ENCODE assay signal across 34 mouse cellular contexts in the genomic region with DNA sequence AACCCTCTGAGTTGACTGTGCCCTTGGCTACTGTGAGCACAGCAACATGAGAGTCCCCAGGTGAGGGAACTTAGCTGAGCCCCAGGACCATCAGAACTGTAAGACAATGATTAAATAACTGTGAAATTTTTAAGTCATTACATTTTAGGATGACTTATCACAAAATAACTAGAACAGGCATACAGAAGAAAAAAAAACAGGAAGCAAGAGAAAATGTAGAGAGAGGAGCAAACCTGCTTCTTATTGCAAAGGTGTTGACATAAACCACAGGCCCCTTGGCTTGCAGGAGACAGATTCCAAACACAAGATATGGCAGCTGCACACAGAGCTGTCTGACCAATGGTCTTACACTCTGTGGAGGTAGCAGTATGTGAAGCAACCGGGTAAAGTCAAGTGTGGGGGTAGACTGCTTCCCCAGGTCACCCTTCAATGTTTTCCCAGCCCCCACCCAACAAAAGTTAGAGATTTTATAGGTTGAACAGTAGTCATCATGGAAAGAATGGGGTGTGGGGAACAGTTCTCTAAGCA. TPM values are rescaled to one million over a fixed set of nuclear protein-coding genes. Genes with fewer than 3 reads are reported as not detected.
DNase-seq lines count a peak whose midpoint lies in the region; ATAC-seq and TF ChIP-seq lines count a peak whose summit lies in the region.
"Had no signal": no experiment of that assay in that cellular context is flagged by ENCODE, and none has a peak within 500 bp of the region (broad histone marks: within the 10 kb centered on the region; RNA-seq: fewer than 3 reads in every experiment).

No protein-coding gene starts in this region.

- H3K4me2 ChIP-seq in midbrain, postnatal 0 days (ENCODE audit: low read depth, low read length, poor library complexity, severe bottlenecking): no peak overlapping the region
- H3K4me2 ChIP-seq: embryonic facial prominence, embryonic 13.5 days; forebrain, embryonic 12.5 days; forebrain, embryonic 15.5 days; heart, embryonic 12.5 days; heart, embryonic 15.5 days; hindbrain, embryonic 13.5 days had no signal

- H3K4me1 ChIP-seq in heart, adult 2 months (ENCODE audit: control insufficient read depth, insufficient read depth, low read length): no peaks in the 10 kb centered on the region
- H3K4me1 ChIP-seq in midbrain, postnatal 0 days (ENCODE audit: insufficient read depth, low read length): no peaks in the 10 kb centered on the region
- H3K4me1 ChIP-seq: embryonic facial prominence, embryonic 10.5 days; embryonic facial prominence, embryonic 13.5 days; forebrain, embryonic 12.5 days; forebrain, embryonic 15.5 days; heart, embryonic 15.5 days; hindbrain, embryonic 10.5 days; hindbrain, embryonic 13.5 days had no signal

- ATAC-seq in megakaryocyte, adult 5-6 weeks (ENCODE audit: poor library complexity, severe bottlenecking): peak; percentile 74
- ATAC-seq in midbrain, postnatal 0 days (ENCODE audit: low FRiP score): no peak
- ATAC-seq: forebrain, embryonic 15.5 days; hindbrain, postnatal 0 days; inflammation-experienced regulatory T-cells, adult 6 months; intestine, embryonic 16.5 days; Patski had no signal

- H3K4me3 ChIP-seq in heart, adult 2 months: no peak overlapping the region
- no peak overlapping the region for H3K4me3 ChIP-seq in midbrain, postnatal 0 days (ENCODE audit: low read depth, low read length)
- H3K4me3 ChIP-seq: embryonic facial prominence, embryonic 10.5 days; embryonic facial prominence, embryonic 13.5 days; erythroblast, embryonic 14.5 days; forebrain, embryonic 12.5 days; forebrain, embryonic 15.5 days; heart, embryonic 12.5 days; heart, embryonic 15.5 days; hindbrain, embryonic 10.5 days; hindbrain, embryonic 13.5 days had no signal

- H3K9ac ChIP-seq in heart, adult 2 months (ENCODE audit: low read depth, low read length): no peak overlapping the region
- H3K9ac ChIP-seq in midbrain, postnatal 0 days (replicated peaks; ENCODE audit: low read length, poor library complexity, severe bottlenecking): no peak overlapping the region
- H3K9ac ChIP-seq: embryonic facial prominence, embryonic 13.5 days; forebrain, embryonic 12.5 days; forebrain, embryonic 15.5 days; heart, embryonic 12.5 days; heart, embryonic 15.5 days; hindbrain, embryonic 13.5 days had no signal

- H3K9me3 ChIP-seq in midbrain, postnatal 0 days (ENCODE audit: low read length): no peaks in the 10 kb centered on the region
- H3K9me3 ChIP-seq: embryonic facial prominence, embryonic 10.5 days; embryonic facial prominence, embryonic 13.5 days; forebrain, embryonic 12.5 days; forebrain, embryonic 15.5 days; G1E; heart, embryonic 12.5 days; heart, embryonic 15.5 days; hindbrain, embryonic 10.5 days; hindbrain, embryonic 13.5 days had no signal

- H3K36me3 ChIP-seq in heart, adult 2 months (ENCODE audit: control insufficient read depth, insufficient read depth, low read length): no peaks in the 10 kb centered on the region
- no peaks in the 10 kb centered on the region for H3K36me3 ChIP-seq in midbrain, postnatal 0 days (ENCODE audit: insufficient read depth, low read length)
- H3K36me3 ChIP-seq: heart, embryonic 15.5 days had no signal

- TF ChIP-seq CTCF in heart, adult 2 months (IDR thresholded peaks at IDR 0.05): no peak
- TF ChIP-seq CTCF in midbrain, postnatal 0 days (IDR thresholded peaks at IDR 0.05): no peak

- 40% methylated on average over 1 of the region's 1 CpGs for WGBS in heart, adult 2 months
- WGBS in midbrain, postnatal 0 days: 93% methylated on average over 1 of the region's 1 CpGs

- intact Hi-C loops in heart, adult 2 months (cut with DNase I): no loop called here
- intact Hi-C loops in left cerebral cortex, postnatal 14 days (cut with DNase I): no loop called here

- no peaks in the 10 kb centered on the region for H3K79me2 ChIP-seq in heart, adult 2 months (replicated peaks; ENCODE audit: control insufficient read depth, insufficient read depth, low read length)

- TF ChIP-seq EP300 in heart, adult 2 months (IDR thresholded peaks at IDR 0.05; ENCODE audit: insufficient read depth, low read depth, low read length): no peak

- TF ChIP-seq POLR2A in heart, adult 2 months (IDR thresholded peaks at IDR 0.05; ENCODE audit: insufficient read depth, low read depth, low read length): no peak

- peak; percentile 82 for DNase-seq in heart, adult 11 months
- DNase-seq in heart, adult 2 months: no peak
- peak; percentile 33 for DNase-seq in MEL-GATA-1-ER (ENCODE audit: extremely low read depth, low read depth)
- DNase-seq in midbrain, postnatal 0 days (ENCODE audit: low spot score): no peak
- DNase-seq in left cerebral cortex, postnatal 14 days (ENCODE audit: low spot score in 2 of 2): no peak
- DNase-seq: adrenal gland, postnatal 10 days; adrenal gland, postnatal 36 days; B cell, adult 2 months; cerebellum, adult 11 months; cerebellum, adult 2 months; cerebellum, adult 9-11 months; cerebellum, postnatal 25 days; embryo, embryonic 11 days; gastrocnemius, postnatal 25 days; heart, postnatal 10 days; heart, postnatal 36 days had no signal

- H3K27me3 ChIP-seq in heart, adult 2 months (ENCODE audit: control insufficient read depth, insufficient read depth, low read length): no peaks in the 10 kb centered on the region
- H3K27me3 ChIP-seq in midbrain, postnatal 0 days (ENCODE audit: insufficient read depth, low read length): no peaks in the 10 kb centered on the region
- H3K27me3 ChIP-seq: CH12.LX; embryonic facial prominence, embryonic 13.5 days; forebrain, embryonic 12.5 days; forebrain, embryonic 15.5 days; heart, embryonic 15.5 days; hindbrain, embryonic 13.5 days; Patski had no signal

- no peak overlapping the region for H3K27ac ChIP-seq in heart, adult 2 months
- H3K27ac ChIP-seq in midbrain, postnatal 0 days (ENCODE audit: low read depth, low read length): no peak overlapping the region
- H3K27ac ChIP-seq: embryonic facial prominence, embryonic 10.5 days; embryonic facial prominence, embryonic 13.5 days; forebrain, embryonic 12.5 days; forebrain, embryonic 15.5 days; heart, embryonic 15.5 days; hindbrain, embryonic 10.5 days; hindbrain, embryonic 13.5 days; hindbrain, postnatal 0 days had no signal

RNA-seq across cellular contexts. Expression of gene Alox15, which starts 28.7 kb away (rescaled TPM):
- total RNA-seq in heart, adult 2 months (2021): 10 to 100 TPM in 1 of 2 experiments, 1 to 10 TPM in 1; 5.5 to 13.7 TPM
- 1.5 and 2.9 TPM in 2 replicates for polyA plus RNA-seq in heart, adult 2 months (2012; rRNA removed)
- 62.7 and 71.5 TPM in 2 replicates for total RNA-seq in megakaryocyte, adult 5-6 weeks (2015)
- 72.8 and 74.4 TPM in 2 replicates for total RNA-seq in megakaryocyte, adult 5-6 weeks (2017)
- total RNA-seq in midbrain, postnatal 0 days (2014; rRNA removed): not detected in 2 replicates
- polyA plus RNA-seq in midbrain, postnatal 0 days (2015; fragmentation: Nextera tagmentation; extraction: Ambion mirVana): 0.16 and 0.28 TPM in 2 replicates
- not detected for total RNA-seq in left cerebral cortex, postnatal 14 days (2021)
- total RNA-seq: CH12.LX; G1E; hindbrain, postnatal 0 days had no signal
- polyA plus RNA-seq: erythroblast, embryonic 14.5 days; forebrain, embryonic 15.5 days; G1E; hindbrain, postnatal 0 days; Patski had no signal

RNA-seq across cellular contexts. Expression of gene Pelp1, which starts 29.3 kb away (rescaled TPM):
- 10 to 100 TPM; 17.0 to 20.7 TPM for total RNA-seq in heart, adult 2 months (2021)
- polyA plus RNA-seq in heart, adult 2 months (2012; rRNA removed): 12.4 and 13.0 TPM in 2 replicates
- total RNA-seq in megakaryocyte, adult 5-6 weeks (2015): 12.1 and 13.2 TPM in 2 replicates
- total RNA-seq in megakaryocyte, adult 5-6 weeks (2017): 5.8 and 7.4 TPM in 2 replicates
- 35.6 and 55.1 TPM in 2 replicates for total RNA-seq in midbrain, postnatal 0 days (2014; rRNA removed)
- 28.0 and 28.3 TPM in 2 replicates for polyA plus RNA-seq in midbrain, postnatal 0 days (2015; fragmentation: Nextera tagmentation; extraction: Ambion mirVana)
- total RNA-seq in left cerebral cortex, postnatal 14 days (2021): 10 to 100 TPM; 38.7 to 39.9 TPM

RNA-seq across cellular contexts. Expression of gene Arrb2, which starts 51.9 kb away (rescaled TPM):
- total RNA-seq in heart, adult 2 months (2021): 10 to 100 TPM; 10.2 to 10.8 TPM
- polyA plus RNA-seq in heart, adult 2 months (2012; rRNA removed): 23.6 and 27.6 TPM in 2 replicates
- 140 and 157 TPM in 2 replicates for total RNA-seq in megakaryocyte, adult 5-6 weeks (2015)
- 125 and 141 TPM in 2 replicates for total RNA-seq in megakaryocyte, adult 5-6 weeks (2017)
- total RNA-seq in midbrain, postnatal 0 days (2014; rRNA removed): 99.9 and 119 TPM in 2 replicates
- 55.0 and 55.6 TPM in 2 replicates for polyA plus RNA-seq in midbrain, postnatal 0 days (2015; fragmentation: Nextera tagmentation; extraction: Ambion mirVana)
- total RNA-seq in left cerebral cortex, postnatal 14 days (2021): 10 to 100 TPM; 75.1 to 78.6 TPM

RNA-seq across cellular contexts. Expression of gene Alox12e, which starts 58.1 kb away (rescaled TPM):
- under 1 TPM in 1 of 2 experiments, not detected in 1; 0.16 TPM for total RNA-seq in heart, adult 2 months (2021)
- 0.10 TPM in 1 of 2 replicates, not detected in the other for polyA plus RNA-seq in heart, adult 2 months (2012; rRNA removed)
- total RNA-seq in megakaryocyte, adult 5-6 weeks (2015): 0.98 and 1.5 TPM in 2 replicates
- total RNA-seq in megakaryocyte, adult 5-6 weeks (2017): 1.2 and 1.7 TPM in 2 replicates
- 0.05 TPM in 1 of 2 replicates, not detected in the other for total RNA-seq in midbrain, postnatal 0 days (2014; rRNA removed)
- 0.16 and 0.31 TPM in 2 replicates for polyA plus RNA-seq in midbrain, postnatal 0 days (2015; fragmentation: Nextera tagmentation; extraction: Ambion mirVana)
- total RNA-seq in left cerebral cortex, postnatal 14 days (2021): under 1 TPM; 0.35 to 0.76 TPM
- total RNA-seq: adrenal gland, adult 18-20 months; adrenal gland, postnatal 10 days; adrenal gland, postnatal 36 days; gastrocnemius, postnatal 25 days; heart, postnatal 10 days; heart, postnatal 36 days; hindbrain, postnatal 0 days had no signal
- polyA plus RNA-seq: cerebellum, adult 2 months; cortical plate, adult 2 months; embryonic facial prominence, embryonic 10.5 days; erythroblast, embryonic 14.5 days; forebrain, embryonic 12.5 days; forebrain, embryonic 15.5 days; G1E; heart, embryonic 12.5 days; hindbrain, embryonic 10.5 days; hindbrain, embryonic 13.5 days; inflammation-experienced regulatory T-cells, adult 6 months; intestine, embryonic 16.5 days; Patski had no signal

Comparison
In these comparisons a context has a peak if more than half of its experiments do, and no peak if none do; other contexts are left out.
1. DNase-seq: peak in heart, adult 11 months (single experiment) and MEL-GATA-1-ER (single experiment); none in heart, adult 2 months (0 of 2), midbrain, postnatal 0 days (single experiment) and left cerebral cortex, postnatal 14 days (0 of 2).